Comparison of ENCODE assay signal across 8 mouse cellular contexts in genomic region chr5:4756871-4757711, GRCm38 (mm10). TPM values are rescaled to one million over a fixed set of nuclear protein-coding genes. Genes with fewer than 3 reads are reported as not detected.
DNase-seq lines count a peak whose midpoint lies in the region; ATAC-seq and TF ChIP-seq lines count a peak whose summit lies in the region.

No protein-coding gene starts in this region.

- peak overlapping the region; percentile 80 for H3K9ac ChIP-seq in hindbrain, embryonic 11.5 days (ENCODE audit: low read depth, low read length)

- no peaks in the 10 kb centered on the region for H3K36me3 ChIP-seq in hindbrain, embryonic 11.5 days (ENCODE audit: control insufficient read depth, insufficient read depth, low read length)

- POLR2A ChIA-PET in Patski (lab: Charles Lee), result interaction anchor here (1.5 kb wide), 1 partner anchor 161 kb away, joined by 4 read pairs; no protein-coding TSS in a partner anchor

- under 1% methylated on average over 61 of the region's 80 CpGs for WGBS in hindbrain, embryonic 11.5 days

- H3K27ac ChIP-seq in hindbrain, embryonic 11.5 days (ENCODE audit: low read depth, low read length), result peak overlapping the region; percentile 91

- H3K4me3 ChIP-seq in hindbrain, embryonic 11.5 days (ENCODE audit: low read depth, low read length), result peak overlapping the region; percentile 78

- no peaks in the 10 kb centered on the region for H3K27me3 ChIP-seq in Patski
- peaks cover 8% of the 10 kb centered on the region; the same call in 1 of the 2 replicates for H3K27me3 ChIP-seq in hindbrain, embryonic 11.5 days (ENCODE audit: control insufficient read depth, insufficient read depth, low read length)

- DNase-seq in Patski (ENCODE audit: low read depth, low spot score), result no peak
- peak; percentile 71 to 76 for DNase-seq in cerebellum, postnatal 10 days
- DNase-seq in frontal cortex, postnatal 25 days (ENCODE audit: low spot score in 2 of 2), result peak; percentile 22 to 35
- DNase-seq in hindbrain, embryonic 11.5 days (ENCODE audit: low spot score), result peak; percentile 78
- DNase-seq in layer of hippocampus, postnatal 14 days (ENCODE audit: low spot score in 2 of 2), result peak; percentile 49 to 58
- DNase-seq in lung, postnatal 10 days, result peak; percentile 80
- peak; percentile 51 for DNase-seq in right cerebral cortex, adult 18-20 months
- no peak for DNase-seq in thymus, adult 18-20 months

- H3K4me2 ChIP-seq in hindbrain, embryonic 11.5 days (replicated peaks; ENCODE audit: low read depth, low read length), result peak overlapping the region; percentile 99

- no peak for TF ChIP-seq CTCF in Patski (IDR thresholded peaks at IDR 0.05)

- H3K9me3 ChIP-seq in hindbrain, embryonic 11.5 days (ENCODE audit: control insufficient read depth, low read length), result no peaks in the 10 kb centered on the region

- ATAC-seq in Patski, result peak; percentile 68
- peak; percentile 69 for ATAC-seq in hindbrain, embryonic 11.5 days (ENCODE audit: low FRiP score)

- in situ Hi-C loops in Patski (cut with MboI; ENCODE audit: low pct_unique_long_range_greater_than_20kb), result loop anchor here (10.0 kb wide), 1 partner anchor 492 kb away; no protein-coding TSS in a partner anchor

- H3K4me1 ChIP-seq in hindbrain, embryonic 11.5 days (replicated peaks; ENCODE audit: control insufficient read depth, insufficient read depth, low read length), result no peaks in the 10 kb centered on the region

- CTCF ChIA-PET in Patski (lab: Charles Lee), result interaction anchor here (1.1 to 2.2 kb wide), 4 partner anchors 155 to 494 kb away, joined by 3 to 10 read pairs (median 6); no protein-coding TSS in a partner anchor

RNA-seq across cellular contexts. Expression of gene Fzd1, which starts 0.7 kb away (rescaled TPM):
- 30.1 TPM for polyA plus RNA-seq in Patski (2021)
- polyA plus RNA-seq in hindbrain, embryonic 11.5 days (2014; fragmentation: Nextera tagmentation; extraction: Ambion mirVana), result 11.7 and 14.2 TPM in 2 replicates
- 10 to 100 TPM; 16.5 to 20.1 TPM for total RNA-seq in layer of hippocampus, postnatal 14 days (2021)

Comparison
In these comparisons a context has a peak if more than half of its experiments do, and no peak if none do; other contexts are left out.
1. DNase-seq: peak in cerebellum, postnatal 10 days (2 of 2), frontal cortex, postnatal 25 days (2 of 2), hindbrain, embryonic 11.5 days (single experiment), layer of hippocampus, postnatal 14 days (2 of 2), lung, postnatal 10 days (single experiment) and right cerebral cortex, adult 18-20 months (single experiment); none in Patski (single experiment) and thymus, adult 18-20 months (0 of 2).